Mouse (Mus musculus): ENCODE measurements at regions not wholly inside any gene's neighbourhood (a gene's known extent, or its start where the extent isn't known, plus 50 kb on each side); places are given as distances from the start of the nearest gene placed in this dataset.

DNA sequence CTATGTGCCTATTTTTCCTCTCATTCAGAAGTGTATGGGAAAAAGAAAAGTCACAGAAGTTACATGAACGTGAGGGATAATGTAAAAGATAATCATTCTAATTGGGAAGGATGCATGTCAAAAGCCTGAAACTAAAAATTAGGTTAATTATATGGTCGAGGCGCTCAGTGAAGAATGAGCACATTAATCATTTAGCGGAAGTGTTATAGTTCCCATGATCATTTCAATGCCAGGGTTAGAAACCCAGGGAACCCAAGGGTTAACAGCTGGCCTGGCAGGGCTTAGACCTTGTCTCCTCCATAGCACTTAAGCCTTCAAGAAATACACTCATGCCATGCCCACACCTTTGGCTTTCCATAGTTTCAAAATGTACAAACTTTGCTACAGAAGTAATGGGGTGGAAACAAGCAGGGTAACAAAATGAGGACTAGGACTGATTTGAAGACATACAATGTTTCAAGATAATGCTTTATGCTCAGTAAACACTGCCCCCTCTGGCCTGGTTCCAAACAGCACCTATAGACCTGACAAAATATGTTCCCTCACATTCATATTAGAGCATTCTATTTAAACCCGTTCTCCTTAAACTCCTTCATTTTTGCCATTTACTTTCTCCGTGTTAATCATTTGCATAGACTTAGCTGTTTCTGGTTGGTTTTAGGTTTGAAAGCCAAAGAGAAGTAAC is 240.6 kb upstream of the Tenm3 start:
- H3K4me3 ChIP-seq (ENCODE audit: low read depth, low read length): no peak overlapping the region
- H3K9ac ChIP-seq (ENCODE audit: low read length): no peak overlapping the region
- 88% methylated on average over 6 of the region's 6 CpGs for WGBS
- DNase-seq (ENCODE audit: low spot score) (no peak), ATAC-seq (ENCODE audit: low FRiP score, low TSS enrichment) (no peak)
- TF ChIP-seq CTCF (IDR thresholded peaks at IDR 0.05; ENCODE audit: low read depth) (peak; percentile 50), EP300 (optimal IDR thresholded peaks at IDR 0.05) (no peak)
- no peaks in the 10 kb centered on the region for H3K36me3 ChIP-seq (ENCODE audit: control insufficient read depth, insufficient read depth, low read length)
- H3K27me3 ChIP-seq (ENCODE audit: control insufficient read depth, insufficient read depth, low read length): no peaks in the 10 kb centered on the region
- H3K4me1 ChIP-seq (replicated peaks; ENCODE audit: control insufficient read depth, insufficient read depth): no peaks in the 10 kb centered on the region
- H3K9me3 ChIP-seq (ENCODE audit: control insufficient read depth, low read length): no peaks in the 10 kb centered on the region
- no peak overlapping the region for H3K27ac ChIP-seq (replicated peaks)
- H3K4me2 ChIP-seq (replicated peaks; ENCODE audit: low read depth): no peak overlapping the region

DNA sequence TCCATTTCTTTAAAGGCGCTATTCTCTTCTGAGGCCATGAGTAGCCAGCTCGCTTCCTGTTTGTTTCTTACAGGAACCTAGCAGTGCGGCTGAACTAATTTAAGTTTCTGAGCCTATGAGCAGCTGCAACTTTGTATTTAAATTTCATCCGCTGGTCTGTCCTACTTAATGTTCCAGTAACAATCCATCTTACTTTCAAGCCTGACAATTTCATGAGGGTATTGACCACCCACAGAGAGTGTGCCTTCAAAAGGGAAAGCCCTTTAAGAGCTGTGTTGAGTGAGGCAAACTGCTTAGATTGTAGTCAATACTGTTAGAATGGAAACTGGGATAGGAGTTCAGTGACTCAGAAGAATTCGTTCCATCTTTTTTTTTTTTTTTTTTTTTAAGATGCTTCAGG is 225.7 kb upstream of the Tenm3 start:
- no peak for ATAC-seq (ENCODE audit: low FRiP score, low TSS enrichment)
- no peaks in the 10 kb centered on the region for H3K9me3 ChIP-seq (ENCODE audit: control insufficient read depth, low read length)
- H3K36me3 ChIP-seq (ENCODE audit: control insufficient read depth, insufficient read depth, low read length): no peaks in the 10 kb centered on the region
- H3K27me3 ChIP-seq (ENCODE audit: control insufficient read depth, insufficient read depth, low read length): no peaks in the 10 kb centered on the region
- H3K4me2 ChIP-seq (replicated peaks; ENCODE audit: low read depth): no peak overlapping the region
- no peak for TF ChIP-seq EP300 (optimal IDR thresholded peaks at IDR 0.05)
- TF ChIP-seq CTCF (IDR thresholded peaks at IDR 0.05; ENCODE audit: low read depth): no peak
- H3K4me3 ChIP-seq (ENCODE audit: low read depth, low read length): no peak overlapping the region
- 55% methylated on average over 5 of the region's 5 CpGs for WGBS
- H3K4me1 ChIP-seq (replicated peaks; ENCODE audit: control insufficient read depth, insufficient read depth): no peaks in the 10 kb centered on the region
- DNase-seq (ENCODE audit: low spot score): no peak
- H3K9ac ChIP-seq (ENCODE audit: low read length): no peak overlapping the region
- no peak overlapping the region for H3K27ac ChIP-seq (replicated peaks)

DNA sequence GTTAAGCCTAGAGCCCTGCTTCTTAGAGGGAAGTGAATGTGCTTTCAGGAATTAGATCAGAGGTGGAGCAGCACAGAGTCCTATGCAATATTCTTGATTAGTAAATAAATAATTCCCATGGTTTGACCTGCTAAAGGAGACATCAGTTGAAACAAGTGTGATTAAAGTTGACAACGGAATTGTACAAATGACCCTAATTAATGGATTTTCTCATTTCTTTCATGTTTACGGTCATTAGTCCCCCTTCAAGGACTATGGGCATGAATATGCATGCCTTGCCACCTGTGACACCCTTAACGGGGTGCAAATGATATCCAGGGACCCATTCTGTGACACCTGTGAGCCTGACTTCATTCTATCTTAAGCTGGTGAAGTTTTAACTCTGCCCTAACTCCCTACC is 219.5 kb upstream of the Tenm3 start:
- H3K27ac ChIP-seq (replicated peaks): no peak overlapping the region
- ATAC-seq (ENCODE audit: low FRiP score, low TSS enrichment) (no peak), DNase-seq (ENCODE audit: low spot score) (no peak)
- TF ChIP-seq CTCF (IDR thresholded peaks at IDR 0.05; ENCODE audit: low read depth) (no peak), EP300 (optimal IDR thresholded peaks at IDR 0.05) (no peak)
- H3K9me3 ChIP-seq (ENCODE audit: control insufficient read depth, low read length): no peaks in the 10 kb centered on the region
- no peaks in the 10 kb centered on the region for H3K36me3 ChIP-seq (ENCODE audit: control insufficient read depth, insufficient read depth, low read length)
- no peaks in the 10 kb centered on the region for H3K27me3 ChIP-seq (ENCODE audit: control insufficient read depth, insufficient read depth, low read length)
- 56% methylated on average over 3 of the region's 3 CpGs for WGBS
- no peak overlapping the region for H3K9ac ChIP-seq (ENCODE audit: low read length)
- no peak overlapping the region for H3K4me3 ChIP-seq (ENCODE audit: low read depth, low read length)
- H3K4me2 ChIP-seq (replicated peaks; ENCODE audit: low read depth): no peak overlapping the region
- H3K4me1 ChIP-seq (replicated peaks; ENCODE audit: control insufficient read depth, insufficient read depth): no peaks in the 10 kb centered on the region

DNA sequence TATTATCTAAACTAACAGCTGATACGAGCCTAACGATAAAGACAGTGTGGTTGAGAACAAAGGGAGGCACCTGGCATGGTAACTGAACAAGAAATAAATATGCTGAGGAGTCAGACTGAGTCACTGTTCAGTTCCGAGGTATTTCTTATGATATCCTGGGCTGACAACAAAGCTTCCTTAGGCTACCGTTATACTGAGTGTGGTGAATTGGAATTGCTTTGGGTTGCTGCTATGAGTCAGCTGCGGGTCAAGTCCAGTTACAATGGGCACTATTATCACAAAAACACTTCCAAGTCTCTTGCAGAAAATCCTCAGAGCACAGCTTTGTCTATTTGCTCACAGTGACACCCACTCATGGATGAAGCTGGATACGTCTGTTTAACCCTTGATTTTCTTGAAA is 199.5 kb upstream of the Tenm3 start:
- H3K4me1 ChIP-seq (replicated peaks; ENCODE audit: control insufficient read depth, insufficient read depth): no peaks in the 10 kb centered on the region
- H3K9me3 ChIP-seq (ENCODE audit: control insufficient read depth, low read length): no peaks in the 10 kb centered on the region
- H3K27me3 ChIP-seq (ENCODE audit: control insufficient read depth, insufficient read depth, low read length): no peaks in the 10 kb centered on the region
- no peak for TF ChIP-seq CTCF (IDR thresholded peaks at IDR 0.05; ENCODE audit: low read depth)
- no peak for TF ChIP-seq EP300 (optimal IDR thresholded peaks at IDR 0.05)
- no peak overlapping the region for H3K4me3 ChIP-seq (ENCODE audit: low read depth, low read length)
- WGBS: 70% methylated on average over 6 of the region's 6 CpGs
- no peak for DNase-seq (ENCODE audit: low spot score)
- H3K9ac ChIP-seq (ENCODE audit: low read length): no peak overlapping the region
- H3K4me2 ChIP-seq (replicated peaks; ENCODE audit: low read depth): no peak overlapping the region
- no peak for ATAC-seq (ENCODE audit: low FRiP score, low TSS enrichment)
- H3K27ac ChIP-seq (replicated peaks): no peak overlapping the region
- H3K36me3 ChIP-seq (ENCODE audit: control insufficient read depth, insufficient read depth, low read length): no peaks in the 10 kb centered on the region

DNA sequence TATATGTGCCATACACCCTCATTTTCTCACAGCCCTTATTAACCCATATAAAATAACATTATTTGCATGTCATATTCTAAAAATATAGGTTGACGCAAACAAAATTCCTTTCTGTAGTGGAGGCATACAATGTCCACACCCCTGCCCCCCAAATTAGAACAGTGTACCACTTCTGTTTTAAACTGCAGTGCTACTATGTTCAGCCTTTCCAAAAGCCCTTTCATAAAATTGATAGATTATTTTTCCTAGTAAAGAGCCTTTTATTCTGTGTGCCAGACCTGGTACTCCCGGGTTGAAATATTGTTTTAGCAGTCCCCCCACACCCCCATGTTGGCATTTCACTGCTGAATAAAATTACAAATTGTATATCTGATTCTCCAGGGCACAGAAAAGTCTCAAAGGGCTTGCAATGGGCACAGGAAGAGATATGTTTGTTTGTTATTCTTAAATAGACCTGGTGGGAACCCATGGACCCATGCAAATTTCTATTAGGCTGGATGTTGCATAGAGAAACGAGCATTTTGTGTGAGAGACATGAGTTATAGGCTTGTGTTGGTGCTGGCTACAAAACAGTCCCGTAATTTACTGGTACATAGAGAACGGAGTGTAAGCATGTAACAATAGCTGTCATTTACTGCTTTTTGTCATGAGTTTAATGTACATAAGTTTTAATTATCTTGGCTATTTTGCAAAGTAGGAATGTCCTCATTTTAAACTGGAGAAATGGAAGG is 192.4 kb upstream of the Tenm3 start:
- Histone ChIP-seq H3K9me3 (ENCODE audit: control insufficient read depth, low read length) (no peaks in the 10 kb centered on the region), H3K27ac (replicated peaks) (no peak overlapping the region), H3K27me3 (ENCODE audit: control insufficient read depth, insufficient read depth, low read length) (no peaks in the 10 kb centered on the region), H3K36me3 (ENCODE audit: control insufficient read depth, insufficient read depth, low read length) (no peaks in the 10 kb centered on the region), H3K9ac (ENCODE audit: low read length) (no peak overlapping the region), H3K4me1 (replicated peaks; ENCODE audit: control insufficient read depth, insufficient read depth) (no peaks in the 10 kb centered on the region), H3K4me3 (ENCODE audit: low read depth, low read length) (no peak overlapping the region), H3K4me2 (replicated peaks; ENCODE audit: low read depth) (no peak overlapping the region)
- no peak for ATAC-seq (ENCODE audit: low FRiP score, low TSS enrichment)
- 71% methylated on average over 5 of the region's 5 CpGs for WGBS
- no peak for TF ChIP-seq EP300 (optimal IDR thresholded peaks at IDR 0.05)
- TF ChIP-seq CTCF (IDR thresholded peaks at IDR 0.05; ENCODE audit: low read depth): no peak
- no peak for DNase-seq (ENCODE audit: low spot score)

DNA sequence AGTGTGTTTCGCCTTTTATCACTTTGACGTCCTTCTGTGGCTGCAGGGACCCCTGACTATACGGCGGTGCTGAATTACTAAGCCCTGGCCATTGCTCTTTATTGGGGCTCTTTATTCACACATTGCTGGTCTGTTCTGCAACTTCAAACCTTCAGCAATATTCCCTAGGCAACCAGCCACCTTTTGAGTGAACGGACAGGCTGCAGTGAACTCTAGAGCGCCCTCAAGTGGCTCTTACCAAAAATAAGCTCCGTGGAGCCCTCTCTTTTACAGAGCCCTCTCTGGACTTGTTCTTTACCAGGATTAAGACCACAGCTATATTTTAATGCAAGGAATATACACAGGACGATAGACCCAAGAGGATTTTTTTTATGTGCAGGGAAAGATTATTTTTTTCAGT is 191.8 kb upstream of the Tenm3 start:
- no peak overlapping the region for H3K4me3 ChIP-seq (ENCODE audit: low read depth, low read length)
- WGBS: 47% methylated on average over 8 of the region's 8 CpGs
- H3K9ac ChIP-seq (ENCODE audit: low read length): no peak overlapping the region
- H3K27me3 ChIP-seq (ENCODE audit: control insufficient read depth, insufficient read depth, low read length): no peaks in the 10 kb centered on the region
- no peak overlapping the region for H3K4me2 ChIP-seq (replicated peaks; ENCODE audit: low read depth)
- DNase-seq (ENCODE audit: low spot score): peak; percentile 24
- H3K36me3 ChIP-seq (ENCODE audit: control insufficient read depth, insufficient read depth, low read length): no peaks in the 10 kb centered on the region
- H3K4me1 ChIP-seq (replicated peaks; ENCODE audit: control insufficient read depth, insufficient read depth): no peaks in the 10 kb centered on the region
- no peak overlapping the region for H3K27ac ChIP-seq (replicated peaks)
- TF ChIP-seq EP300 (optimal IDR thresholded peaks at IDR 0.05) (no peak), CTCF (IDR thresholded peaks at IDR 0.05; ENCODE audit: low read depth) (peak; percentile 65)
- no peaks in the 10 kb centered on the region for H3K9me3 ChIP-seq (ENCODE audit: control insufficient read depth, low read length)
- ATAC-seq (ENCODE audit: low FRiP score, low TSS enrichment): no peak
